Mouse (Mus musculus): ENCODE data around the gene Zfp683.

GRCm38 (mm10) chr4:134108196-134108595, 54.6 kb downstream of the Zfp683 start:
- TF ChIP-seq CTCF (conservative IDR thresholded peaks at IDR 0.05; ENCODE audit: low read length) (no peak), POU5F1 (IDR thresholded peaks at IDR 0.05; ENCODE audit: borderline replicate concordance, low read length) (no peak)
